Mouse (Mus musculus): ENCODE results near the gene Nt5c3b. TPM values are rescaled to one million over a fixed set of nuclear protein-coding genes. Genes with fewer than 3 reads are reported as not detected.

Nt5c3b gene
- polyA plus RNA-seq, 1 experiment from 2014 or later: 167 TPM

DNA sequence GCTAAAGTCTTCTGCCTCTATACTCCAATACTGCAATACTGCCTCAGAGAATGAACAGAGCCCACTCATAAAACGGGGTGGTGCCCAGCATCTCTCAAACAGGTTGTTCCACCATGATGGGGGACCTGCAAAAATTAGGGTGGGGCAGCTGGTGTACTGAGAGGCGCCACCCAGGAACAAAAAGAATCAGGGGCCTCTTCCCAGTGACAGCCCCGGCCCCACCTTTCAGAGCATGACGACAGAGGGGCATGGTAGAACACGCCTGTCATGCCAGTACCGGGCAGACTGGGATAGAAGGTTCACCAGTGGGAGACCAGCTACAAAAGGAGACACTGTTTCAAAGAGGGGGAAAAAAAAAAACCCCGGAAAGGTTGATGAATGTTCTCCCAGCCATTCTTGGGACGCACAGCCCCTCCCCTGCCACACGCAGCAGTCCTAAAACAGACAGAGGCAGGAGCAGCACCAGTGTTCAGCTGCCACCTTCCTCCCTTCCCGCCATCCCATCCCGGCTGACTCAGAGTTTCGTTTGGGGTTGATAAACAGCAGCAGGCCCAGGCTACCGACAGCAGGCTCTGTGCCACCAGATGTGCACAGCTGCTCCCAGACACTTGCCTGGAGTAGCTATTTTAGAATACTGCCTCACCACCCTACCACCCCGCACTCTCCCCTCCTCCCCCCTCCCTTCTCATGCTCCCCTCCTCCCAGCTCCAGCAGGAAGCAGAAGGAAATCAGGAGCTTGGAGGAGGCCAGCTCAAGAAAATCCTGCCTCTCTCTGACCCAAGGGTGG, 53.8 kb downstream of the Nt5c3b start:
- H3K27ac ChIP-seq: peak overlapping the region; percentile 81
- WGBS: 39% methylated on average over 14 of the region's 14 CpGs
- H3K4me3 ChIP-seq: no peak overlapping the region
- H3K4me2 ChIP-seq: peak overlapping the region; percentile 38
- H3K4me1 ChIP-seq: peaks cover 40% of the 10 kb centered on the region
- H3K9ac ChIP-seq: peak overlapping the region; percentile 49; the same call in 1 of the 2 replicates
- no peaks in the 10 kb centered on the region for H3K9me3 ChIP-seq
- no peak for ATAC-seq (ENCODE audit: insufficient number of reproducible peaks, insufficient read depth, low FRiP score, low TSS enrichment, low read depth)
- peaks cover 31% of the 10 kb centered on the region for H3K36me3 ChIP-seq
- H3K27me3 ChIP-seq: no peaks in the 10 kb centered on the region

DNA sequence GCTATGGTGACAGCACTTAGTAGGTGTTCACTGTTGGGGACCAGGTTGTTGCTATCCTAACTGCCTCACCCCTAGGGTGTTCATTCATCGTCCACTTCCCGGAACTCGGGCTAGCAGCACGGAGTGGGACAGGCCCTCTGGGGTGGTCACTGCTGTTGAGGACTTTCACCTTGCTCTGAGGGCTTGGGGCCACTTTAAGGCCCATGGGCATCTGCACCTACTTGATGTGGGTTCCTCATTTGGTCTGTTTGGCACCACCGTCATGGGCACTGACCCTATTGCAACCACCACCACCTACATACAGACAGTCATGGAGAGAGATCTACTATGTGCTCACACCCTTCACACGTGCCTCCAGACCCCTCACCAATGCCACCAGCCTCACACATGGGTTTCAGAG, 54.5 kb downstream of the Nt5c3b start:
- Histone ChIP-seq H3K4me3 (no peak overlapping the region), H3K4me2 (peak overlapping the region; percentile 38; the same call in 1 of the 2 replicates), H3K9me3 (no peaks in the 10 kb centered on the region), H3K36me3 (peaks cover 38% of the 10 kb centered on the region), H3K27ac (peak overlapping the region; percentile 81), H3K4me1 (peaks cover 40% of the 10 kb centered on the region), H3K27me3 (no peaks in the 10 kb centered on the region), H3K9ac (no peak overlapping the region)
- ATAC-seq (ENCODE audit: insufficient number of reproducible peaks, insufficient read depth, low FRiP score, low TSS enrichment, low read depth): no peak
- WGBS: 81% methylated on average over 6 of the region's 6 CpGs

DNA sequence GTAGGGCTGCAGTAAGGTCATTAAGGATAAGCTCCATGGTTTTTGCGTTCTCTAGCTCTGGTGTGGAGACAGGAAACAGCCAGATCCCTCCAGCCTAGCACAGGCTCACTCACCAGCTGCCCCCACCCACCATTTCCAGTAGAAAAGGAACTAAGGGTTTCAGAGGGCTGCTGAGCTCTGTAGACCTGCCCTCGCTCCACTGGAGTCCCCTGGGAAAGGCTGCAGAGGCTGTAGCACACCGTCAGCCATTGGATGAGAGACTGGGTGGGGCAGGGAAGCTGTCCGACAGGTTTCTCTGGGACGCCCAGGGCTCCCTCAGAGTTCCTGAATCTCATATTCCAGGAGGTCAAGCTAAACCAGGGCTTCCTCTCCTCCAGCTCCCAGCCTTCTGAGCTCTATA, 55.0 kb downstream of the Nt5c3b start:
- H3K27me3 ChIP-seq: no peaks in the 10 kb centered on the region
- H3K27ac ChIP-seq: peak overlapping the region; percentile 81
- peak overlapping the region; percentile 4; the same call in 1 of the 2 replicates for H3K4me2 ChIP-seq
- 40% methylated on average over 5 of the region's 5 CpGs for WGBS
- peaks cover 42% of the 10 kb centered on the region for H3K36me3 ChIP-seq
- ATAC-seq (ENCODE audit: insufficient number of reproducible peaks, insufficient read depth, low FRiP score, low TSS enrichment, low read depth): no peak
- no peak overlapping the region for H3K9ac ChIP-seq
- no peaks in the 10 kb centered on the region for H3K9me3 ChIP-seq
- H3K4me1 ChIP-seq: peaks cover 40% of the 10 kb centered on the region
- no peak overlapping the region for H3K4me3 ChIP-seq

DNA sequence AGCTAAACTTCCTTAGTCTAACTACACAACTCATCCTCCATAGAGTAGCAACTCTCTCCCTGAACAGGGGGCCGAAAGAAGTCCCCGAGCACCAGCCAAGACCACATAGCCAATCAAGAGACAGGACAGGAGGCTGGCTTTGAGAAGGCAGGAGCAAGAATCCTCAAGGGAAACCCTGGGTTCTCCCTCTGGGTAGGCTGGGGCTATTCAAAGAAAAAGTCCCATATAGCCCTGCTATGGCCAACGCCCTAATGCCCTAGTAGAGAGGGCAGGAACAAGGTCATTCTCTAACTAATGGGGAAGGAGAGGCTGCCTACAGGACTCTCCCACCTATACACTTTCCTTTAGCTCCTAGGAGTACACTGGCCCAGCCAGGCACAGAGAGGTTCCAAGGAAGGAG, 56.6 kb downstream of the Nt5c3b start:
- no peak overlapping the region for H3K27ac ChIP-seq

DNA sequence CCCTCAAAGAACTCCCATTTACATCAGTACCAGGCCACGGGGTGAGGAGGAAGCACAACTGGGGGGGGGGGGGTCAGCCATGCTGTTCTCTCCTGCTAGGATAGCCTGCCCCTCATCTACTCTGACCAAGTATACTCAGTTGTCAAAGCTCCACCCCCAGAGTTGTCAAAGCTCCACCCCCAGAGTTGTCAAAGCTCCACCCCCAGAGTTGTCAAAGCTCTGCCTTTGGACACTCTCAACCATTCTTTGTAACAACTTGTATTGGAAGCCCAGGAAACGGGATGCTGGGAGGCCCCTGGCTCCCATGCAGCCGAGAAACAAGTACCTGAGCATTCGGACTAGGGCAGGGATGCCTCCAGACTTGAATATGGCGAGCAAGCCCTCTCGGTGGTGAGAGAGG, 58.9 kb downstream of the Nt5c3b start:
- no peak overlapping the region for H3K27ac ChIP-seq
- no peak for ATAC-seq (ENCODE audit: insufficient number of reproducible peaks, insufficient read depth, low FRiP score, low TSS enrichment, low read depth)
- H3K9ac ChIP-seq: no peak overlapping the region
- 79% methylated on average over 6 of the region's 6 CpGs for WGBS
- no peak overlapping the region for H3K4me2 ChIP-seq
- H3K4me1 ChIP-seq: peaks cover 14% of the 10 kb centered on the region
- no peak overlapping the region for H3K4me3 ChIP-seq
- H3K36me3 ChIP-seq: peaks cover 76% of the 10 kb centered on the region
- H3K9me3 ChIP-seq: no peaks in the 10 kb centered on the region
- no peaks in the 10 kb centered on the region for H3K27me3 ChIP-seq

More for the DNA sequence above, 56.6 kb downstream of the Nt5c3b start:
- peaks cover 56% of the 10 kb centered on the region for H3K36me3 ChIP-seq
- H3K4me3 ChIP-seq: no peak overlapping the region
- no peak overlapping the region for H3K9ac ChIP-seq
- H3K27me3 ChIP-seq: no peaks in the 10 kb centered on the region
- H3K4me1 ChIP-seq: peaks cover 31% of the 10 kb centered on the region
- no peaks in the 10 kb centered on the region for H3K9me3 ChIP-seq
- no peak for ATAC-seq (ENCODE audit: insufficient number of reproducible peaks, insufficient read depth, low FRiP score, low TSS enrichment, low read depth)
- WGBS: 86% methylated on average over 3 of the region's 3 CpGs
- H3K4me2 ChIP-seq: no peak overlapping the region

DNA sequence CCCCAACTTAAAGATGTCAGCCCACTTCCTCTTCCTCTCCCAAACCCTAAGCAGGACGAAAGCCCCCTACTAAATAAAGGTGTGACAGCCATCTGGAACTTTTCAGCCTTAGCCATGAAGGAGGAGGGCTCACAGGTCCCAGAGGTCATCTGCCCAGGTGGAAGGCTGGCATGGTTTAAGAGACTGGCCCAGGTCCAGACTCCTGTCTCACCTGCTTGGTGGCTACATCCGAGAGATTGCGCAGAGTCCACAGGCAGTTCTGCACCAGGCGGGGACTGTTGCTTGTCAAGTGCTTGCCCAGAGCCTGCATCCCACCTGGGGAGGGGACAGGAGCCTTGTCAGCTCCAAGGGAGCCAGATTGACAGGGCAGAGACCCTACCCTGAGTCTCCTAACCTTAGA, 62.3 kb downstream of the Nt5c3b start:
- no peak overlapping the region for H3K27ac ChIP-seq
- no peak overlapping the region for H3K9ac ChIP-seq
- WGBS: 89% methylated on average over 4 of the region's 4 CpGs
- no peaks in the 10 kb centered on the region for H3K4me1 ChIP-seq
- peaks cover 87% of the 10 kb centered on the region for H3K36me3 ChIP-seq
- H3K9me3 ChIP-seq: no peaks in the 10 kb centered on the region
- H3K4me2 ChIP-seq: no peak overlapping the region
- ATAC-seq (ENCODE audit: insufficient number of reproducible peaks, insufficient read depth, low FRiP score, low TSS enrichment, low read depth): no peak
- H3K27me3 ChIP-seq: no peaks in the 10 kb centered on the region
- H3K4me3 ChIP-seq: no peak overlapping the region

DNA sequence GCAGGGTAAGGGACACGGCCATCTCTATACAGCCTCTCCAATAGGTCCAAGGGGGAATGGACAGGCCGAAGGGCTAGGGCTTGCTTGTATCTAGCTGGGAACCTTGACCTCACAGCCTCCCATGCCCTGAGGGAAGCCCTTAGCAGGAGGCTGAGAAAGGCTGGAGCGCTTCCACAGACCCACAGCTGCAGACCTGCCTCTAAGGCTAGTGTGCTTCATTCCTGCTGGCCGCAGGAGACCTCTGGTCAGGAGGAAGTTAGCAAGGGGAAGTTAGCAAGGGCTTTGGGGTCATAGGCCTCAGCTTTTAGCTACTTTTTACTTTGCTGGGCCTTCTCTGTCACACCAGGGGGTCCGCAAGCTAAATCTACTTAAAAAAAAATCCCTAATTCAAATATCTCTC, 63.2 kb downstream of the Nt5c3b start:
- H3K4me2 ChIP-seq: no peak overlapping the region
- no peak overlapping the region for H3K27ac ChIP-seq
- WGBS: 85% methylated on average over 5 of the region's 5 CpGs
- H3K4me3 ChIP-seq: no peak overlapping the region
- H3K27me3 ChIP-seq: no peaks in the 10 kb centered on the region
- ATAC-seq (ENCODE audit: insufficient number of reproducible peaks, insufficient read depth, low FRiP score, low TSS enrichment, low read depth): no peak
- no peak overlapping the region for H3K9ac ChIP-seq
- H3K4me1 ChIP-seq: no peaks in the 10 kb centered on the region
- no peaks in the 10 kb centered on the region for H3K9me3 ChIP-seq
- peaks cover 89% of the 10 kb centered on the region for H3K36me3 ChIP-seq

DNA sequence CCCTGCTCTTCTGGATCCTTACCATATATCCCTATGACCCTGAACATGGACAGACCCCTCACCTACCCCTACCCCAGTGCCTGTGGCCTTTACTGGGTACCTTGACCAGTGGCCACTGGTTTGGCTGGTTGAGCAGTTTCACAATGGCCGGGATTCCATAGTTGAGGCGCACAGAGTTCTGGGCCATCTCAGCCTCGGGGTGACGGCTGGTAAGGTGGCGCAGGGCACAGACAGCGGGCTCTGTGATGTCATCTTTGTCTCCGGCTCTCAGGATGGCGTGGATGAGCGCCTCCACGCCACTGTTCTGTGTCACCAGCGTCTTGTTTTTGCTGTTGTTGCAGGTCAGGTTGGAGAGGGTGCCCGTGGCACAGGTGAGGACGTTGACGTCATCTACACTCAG, 63.6 kb downstream of the Nt5c3b start:
- Histone ChIP-seq H3K27ac (no peak overlapping the region), H3K4me3 (no peak overlapping the region), H3K27me3 (no peaks in the 10 kb centered on the region), H3K9me3 (no peaks in the 10 kb centered on the region), H3K36me3 (peaks cover 89% of the 10 kb centered on the region), H3K9ac (no peak overlapping the region), H3K4me2 (no peak overlapping the region), H3K4me1 (no peaks in the 10 kb centered on the region)
- WGBS: 93% methylated on average over 14 of the region's 14 CpGs
- ATAC-seq (ENCODE audit: insufficient number of reproducible peaks, insufficient read depth, low FRiP score, low TSS enrichment, low read depth): no peak

DNA sequence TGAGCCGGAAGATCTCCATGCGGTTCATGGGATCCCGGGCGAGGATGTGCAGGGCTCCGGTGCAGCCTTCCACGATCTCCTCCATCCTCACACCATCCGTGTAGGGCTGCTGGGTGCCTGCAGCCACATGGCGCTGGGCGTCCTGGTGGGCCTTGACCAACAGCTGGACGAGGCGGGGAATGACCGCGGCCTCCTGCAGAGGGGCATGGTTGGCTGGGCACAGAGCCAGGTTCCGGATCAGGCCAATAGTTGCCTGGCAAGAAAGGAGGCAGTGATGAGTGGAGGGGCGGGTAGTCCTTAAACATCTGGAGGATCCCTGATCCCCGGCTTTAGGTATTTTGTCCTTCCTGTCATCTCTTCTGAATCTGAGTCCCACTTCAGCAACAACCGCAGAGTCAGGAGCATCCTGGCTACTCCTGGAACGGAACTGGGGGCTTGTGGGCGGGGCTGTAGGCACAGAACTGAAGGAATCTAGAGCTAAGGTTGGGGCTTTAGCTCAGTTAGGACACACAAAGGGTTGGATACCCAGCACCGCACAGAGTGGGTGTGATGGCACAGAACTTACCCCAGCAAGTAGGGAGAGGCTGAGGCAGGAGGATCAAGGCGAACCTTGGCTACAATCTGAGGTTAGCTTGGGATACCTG, 64.7 kb downstream of the Nt5c3b start:
- Histone ChIP-seq H3K4me3 (no peak overlapping the region), H3K27me3 (no peaks in the 10 kb centered on the region), H3K27ac (no peak overlapping the region), H3K36me3 (peaks cover 89% of the 10 kb centered on the region), H3K9me3 (no peaks in the 10 kb centered on the region), H3K9ac (no peak overlapping the region), H3K4me1 (no peaks in the 10 kb centered on the region), H3K4me2 (no peak overlapping the region)
- 94% methylated on average over 21 of the region's 21 CpGs for WGBS
- no peak for ATAC-seq (ENCODE audit: insufficient number of reproducible peaks, insufficient read depth, low FRiP score, low TSS enrichment, low read depth)

DNA sequence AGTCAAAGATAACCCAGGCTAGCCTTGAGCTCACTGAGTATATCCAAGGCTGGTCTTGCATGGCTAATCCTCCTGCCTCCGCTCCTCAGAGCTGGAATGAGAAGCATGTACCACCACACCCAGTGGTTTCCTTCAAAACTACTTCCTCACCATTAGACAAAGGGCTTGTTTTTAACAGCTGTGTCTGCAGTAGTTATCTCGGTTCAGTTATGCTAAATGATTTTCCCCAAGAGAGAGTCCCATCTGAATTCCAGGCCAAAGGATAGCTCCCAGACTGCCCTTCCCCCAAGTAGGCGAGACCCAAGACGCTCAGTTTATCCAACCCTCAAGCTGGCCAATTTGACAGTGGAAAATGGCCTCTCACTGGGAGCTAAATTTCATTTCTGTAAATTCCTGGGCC, 65.6 kb downstream of the Nt5c3b start:
- H3K9me3 ChIP-seq: no peaks in the 10 kb centered on the region
- no peak overlapping the region for H3K4me3 ChIP-seq
- ATAC-seq (ENCODE audit: insufficient number of reproducible peaks, insufficient read depth, low FRiP score, low TSS enrichment, low read depth): no peak
- peaks cover 92% of the 10 kb centered on the region for H3K36me3 ChIP-seq
- no peaks in the 10 kb centered on the region for H3K27me3 ChIP-seq
- no peak overlapping the region for H3K9ac ChIP-seq
- no peak overlapping the region for H3K27ac ChIP-seq
- no peak overlapping the region for H3K4me2 ChIP-seq
- WGBS: 76% methylated on average over 4 of the region's 4 CpGs
- H3K4me1 ChIP-seq: no peaks in the 10 kb centered on the region

DNA sequence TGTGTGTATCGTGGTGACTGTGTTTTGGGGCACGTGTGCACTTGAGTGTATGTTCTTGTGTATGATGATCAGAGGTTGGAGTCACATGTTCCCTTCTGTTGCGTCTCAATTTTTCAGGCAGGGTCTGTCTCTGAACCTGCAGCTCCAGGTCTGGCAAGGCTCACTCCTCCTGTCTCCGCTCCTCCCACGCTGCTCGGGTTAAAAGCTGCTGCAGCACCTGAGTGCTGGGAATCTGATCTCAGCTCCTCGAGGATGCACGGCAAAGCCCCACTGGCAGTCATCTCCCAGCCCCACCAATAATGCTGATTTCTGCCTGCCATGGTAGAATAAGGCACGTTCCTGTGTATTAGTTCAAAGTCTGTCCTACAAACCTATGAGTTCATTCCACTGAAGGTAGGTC, 66.5 kb downstream of the Nt5c3b start:
- Histone ChIP-seq H3K4me1 (no peaks in the 10 kb centered on the region), H3K4me3 (no peak overlapping the region), H3K27ac (no peak overlapping the region), H3K27me3 (no peaks in the 10 kb centered on the region), H3K9ac (no peak overlapping the region), H3K4me2 (no peak overlapping the region), H3K36me3 (peaks cover 90% of the 10 kb centered on the region), H3K9me3 (no peaks in the 10 kb centered on the region)
- ATAC-seq (ENCODE audit: insufficient number of reproducible peaks, insufficient read depth, low FRiP score, low TSS enrichment, low read depth): no peak
- 85% methylated on average over 9 of the region's 9 CpGs for WGBS
